Mouse (Mus musculus) stomach, postnatal 0 days (tissue): ENCODE data around the gene Ier5l.

Experiments used
- CTCF ChIP-seq: IDR thresholded peaks from 2 replicates; pipeline ENCODE4 v1.5.1; 2016; ENCODE audit warnings: antibody characterized with exemption, low read depth, mild to moderate bottlenecking, moderate library complexity
- EP300 ChIP-seq: optimal IDR thresholded peaks from 2 replicates; pipeline ENCODE3; 2016; ENCODE audit warnings: antibody characterized with exemption

GRCm38 (mm10) chr2:30475457-30475856, 1.4 kb upstream of the Ier5l start:
- TF ChIP-seq CTCF (no peak), EP300 (no peak)
